Mouse (Mus musculus) B cell, adult 62 days (primary cell): ENCODE data around the gene Dbx2. TPM values are rescaled to one million over a fixed set of nuclear protein-coding genes. Genes with fewer than 3 reads are reported as not detected.

Source experiments
- total RNA-seq: library from RNA; stranded (reverse); gene quantifications from 4 replicates; pipeline ENCODE4 v1.2.4, GENCODE M21; 2023

Gene Dbx2
- not detected in 4 replicates for total RNA-seq

DNA sequence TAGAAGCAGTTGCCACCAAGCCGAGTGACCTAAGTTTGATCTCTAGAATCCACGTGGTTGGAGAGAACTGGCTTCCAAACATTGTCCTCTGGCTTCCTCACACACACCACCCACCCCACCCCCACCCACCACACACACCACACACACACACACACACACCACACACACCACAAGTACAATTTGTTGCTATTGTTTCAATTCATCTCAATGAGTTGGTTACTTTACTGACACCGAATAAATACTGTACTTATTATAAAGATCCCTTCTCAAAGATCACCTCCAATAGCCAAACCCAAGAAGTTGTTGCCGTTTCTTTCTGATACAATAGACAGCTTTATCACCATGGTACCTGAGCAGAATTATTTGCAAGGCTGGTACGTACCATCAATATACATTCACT, at the start of gene Dbx2:
Dbx2 (minus strand) TSS at position 101 of the 400 bp plus-strand sequence.

Other genes with a start within 250 kb of the Dbx2 start
- not detected in 4 replicates for gene Nell2, start 127.4 kb downstream of the Dbx2 start, total RNA-seq
- 55.3 to 66.1 TPM (median 63.6 TPM) in 4 replicates for gene Ano6, start 134.9 kb upstream of the Dbx2 start, total RNA-seq